In genomic region chr1:156608496-156608895, GRCm38 (mm10) we compare ENCODE assay signal across 28 mouse cellular contexts.
"Had no signal": no experiment of that assay in that cellular context is flagged by ENCODE, and none has a peak within 500 bp of the region (broad histone marks: within the 10 kb centered on the region; RNA-seq: fewer than 3 reads in every experiment).

No protein-coding gene starts in this region.

- H3K27ac ChIP-seq: embryonic facial prominence, embryonic 10.5 days; embryonic facial prominence, embryonic 12.5 days; embryonic facial prominence, embryonic 13.5 days; embryonic facial prominence, embryonic 15.5 days; forebrain, embryonic 10.5 days; forebrain, embryonic 12.5 days; forebrain, embryonic 13.5 days; forebrain, embryonic 15.5 days; gastrocnemius, adult 2 months; heart, adult 2 months had no signal

- H3K4me3 ChIP-seq: embryonic facial prominence, embryonic 10.5 days; embryonic facial prominence, embryonic 12.5 days; embryonic facial prominence, embryonic 13.5 days; embryonic facial prominence, embryonic 15.5 days; erythroblast, embryonic 14.5 days; forebrain, embryonic 10.5 days; forebrain, embryonic 12.5 days; forebrain, embryonic 13.5 days; forebrain, embryonic 15.5 days; gastrocnemius, adult 2 months; heart, adult 2 months had no signal

- DNase-seq: cerebellum, adult 2 months; cerebellum, adult 8-10 months; cerebellum, adult 9-10 months; cerebellum, adult 9-11 months; cerebellum, postnatal 10 days; cerebellum, postnatal 14 days; cerebellum, postnatal 25 days; cerebellum, postnatal 36 days; embryo, embryonic 11 days; forebrain, postnatal 0 days; gastrocnemius, adult 2 months; gastrocnemius, postnatal 10 days; gastrocnemius, postnatal 14 days; gastrocnemius, postnatal 25 days; gastrocnemius, postnatal 36 days; heart, adult 18-20 months; heart, adult 2 months had no signal

- H3K36me3 ChIP-seq: embryonic facial prominence, embryonic 12.5 days; embryonic facial prominence, embryonic 13.5 days; embryonic facial prominence, embryonic 15.5 days; forebrain, embryonic 12.5 days; forebrain, embryonic 15.5 days had no signal

- H3K9me3 ChIP-seq: embryonic facial prominence, embryonic 10.5 days; embryonic facial prominence, embryonic 12.5 days; embryonic facial prominence, embryonic 13.5 days; embryonic facial prominence, embryonic 15.5 days; forebrain, embryonic 10.5 days; forebrain, embryonic 12.5 days; forebrain, embryonic 13.5 days; forebrain, embryonic 15.5 days had no signal

- H3K4me2 ChIP-seq: embryonic facial prominence, embryonic 12.5 days; embryonic facial prominence, embryonic 13.5 days; embryonic facial prominence, embryonic 15.5 days; forebrain, embryonic 12.5 days; forebrain, embryonic 13.5 days; forebrain, embryonic 15.5 days had no signal

- H3K27me3 ChIP-seq: embryonic facial prominence, embryonic 12.5 days; embryonic facial prominence, embryonic 13.5 days; embryonic facial prominence, embryonic 15.5 days; forebrain, embryonic 12.5 days; forebrain, embryonic 13.5 days; forebrain, embryonic 15.5 days had no signal

- H3K4me1 ChIP-seq: embryonic facial prominence, embryonic 13.5 days had no signal

- H3K9ac ChIP-seq: embryonic facial prominence, embryonic 12.5 days; embryonic facial prominence, embryonic 13.5 days; embryonic facial prominence, embryonic 15.5 days; forebrain, embryonic 12.5 days; forebrain, embryonic 13.5 days; forebrain, embryonic 15.5 days; forebrain, postnatal 0 days had no signal

- ATAC-seq: forebrain, embryonic 13.5 days; forebrain, embryonic 14.5 days; forebrain, embryonic 15.5 days; forebrain, embryonic 16.5 days; forebrain, postnatal 0 days had no signal
